Mouse (Mus musculus): ENCODE results near the gene 4930474N05Rik.

Gene 4930474N05Rik

DNA sequence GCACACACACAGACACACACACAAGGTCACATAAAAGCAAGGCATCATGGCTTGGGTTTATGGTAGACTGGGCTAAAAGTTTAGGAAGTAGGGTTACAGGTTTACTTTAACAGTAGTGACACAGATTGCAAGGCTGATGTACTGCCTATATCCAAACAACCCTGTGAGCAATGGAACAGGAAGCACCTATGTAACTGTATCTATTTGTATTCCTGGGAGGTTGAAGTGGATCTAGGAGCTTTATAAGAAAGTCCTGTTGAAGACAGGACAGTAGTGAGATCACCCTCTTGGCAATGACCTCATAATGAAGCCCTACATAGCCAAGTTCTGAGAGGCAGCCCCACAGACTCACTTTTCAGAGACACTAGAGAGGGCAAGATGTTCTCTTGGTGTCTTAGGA is at the start of gene 4930474N05Rik:
Gene 4930474N05Rik, plus strand, starts transcription at position 301 of the 400 bp plus-strand sequence.
- no peak for DNase-seq (ENCODE audit: low read depth, low spot score)

GRCm38 (mm10) chr14:36048746-36049391 is 45.8 kb upstream of the 4930474N05Rik start:
- no peak for DNase-seq (ENCODE audit: low read depth, low spot score)

DNA sequence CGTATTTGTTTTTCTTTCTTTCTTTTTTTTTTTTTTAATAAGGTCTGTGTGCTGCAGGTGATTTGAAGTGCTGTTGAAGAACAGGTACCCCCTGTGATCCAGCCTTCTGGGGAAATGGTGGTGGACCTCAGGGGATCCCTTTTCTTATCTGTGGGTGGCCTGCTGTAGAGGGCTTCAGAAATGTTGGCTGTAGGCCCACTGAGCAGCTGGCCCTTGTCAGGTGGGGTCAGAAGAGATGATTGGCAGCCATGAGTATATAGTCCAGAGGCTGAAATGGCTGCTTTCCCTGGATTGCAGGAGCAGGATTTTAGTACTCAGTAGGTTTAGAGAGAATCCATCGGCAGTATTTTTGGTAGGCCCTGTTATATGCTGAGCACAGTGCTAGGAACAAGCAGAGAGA is 41.4 kb upstream of the 4930474N05Rik start:
- DNase-seq (ENCODE audit: low read depth, low spot score) = no peak

GRCm38 (mm10) chr14:36098528-36098927 is 3.8 kb downstream of the 4930474N05Rik start:
- no peak for DNase-seq (ENCODE audit: low read depth, low spot score)

DNA sequence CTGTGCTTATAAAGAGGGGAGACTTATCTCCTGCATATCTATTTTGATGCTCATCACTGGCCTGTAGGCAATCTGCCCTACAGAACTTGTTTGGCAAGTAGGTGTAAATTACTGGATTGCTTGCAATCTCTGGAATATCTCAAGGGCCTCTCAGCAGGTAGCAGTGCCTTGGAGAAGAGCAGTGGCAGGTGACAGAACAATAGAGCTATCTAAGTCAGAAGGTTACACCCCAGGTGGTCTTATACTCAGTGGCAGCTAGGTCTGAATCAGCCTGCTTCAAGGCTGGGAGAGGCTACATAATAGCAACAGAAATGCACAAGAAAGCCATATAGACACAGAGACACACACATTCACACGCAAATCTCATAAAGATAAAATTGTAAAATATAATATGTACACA is 4.9 kb downstream of the 4930474N05Rik start:
- DNase-seq (ENCODE audit: low read depth, low spot score) = no peak

DNA sequence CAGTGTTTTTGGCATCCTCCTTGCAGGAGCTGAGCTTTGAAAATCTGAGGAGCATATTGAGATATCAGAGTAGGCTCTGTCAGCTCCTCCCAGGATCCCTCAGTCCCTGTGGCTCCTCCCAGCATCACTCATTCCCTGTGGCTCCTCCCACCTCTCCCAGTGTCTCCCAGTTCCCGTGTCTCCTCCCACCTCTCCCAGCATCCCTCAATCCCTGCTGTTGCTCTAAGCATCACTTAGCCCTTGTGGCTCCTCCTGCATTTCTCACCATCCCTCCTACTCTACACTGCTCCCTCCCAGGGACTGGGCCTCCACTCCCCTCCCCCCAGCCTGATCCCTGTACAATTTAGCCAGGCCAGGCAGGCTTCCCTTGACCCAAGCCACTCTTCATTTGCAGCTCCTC is 6.0 kb downstream of the 4930474N05Rik start:
- DNase-seq (ENCODE audit: low read depth, low spot score) = no peak

GRCm38 (mm10) chr14:36114481-36114880 is 19.8 kb downstream of the 4930474N05Rik start:
- no peak for DNase-seq (ENCODE audit: low read depth, low spot score)

GRCm38 (mm10) chr14:36123775-36124335 is 29.1 kb downstream of the 4930474N05Rik start:
- DNase-seq (ENCODE audit: low read depth, low spot score) = no peak

GRCm38 (mm10) chr14:36135749-36136148 is 41.0 kb downstream of the 4930474N05Rik start:
- no peak for DNase-seq (ENCODE audit: low read depth, low spot score)

- DNase-seq (ENCODE audit: low read depth, low spot score) = no peak
Measured at GRCm38 (mm10) chr14:36137696-36138095, 43.0 kb downstream of the 4930474N05Rik start.

GRCm38 (mm10) chr14:36145261-36145660 is 50.5 kb downstream of the 4930474N05Rik start:
- DNase-seq (ENCODE audit: low read depth, low spot score) = no peak

Data from WW6 (cell line).